Mouse (Mus musculus) heart, postnatal 0 days (tissue): ENCODE measurements around the gene Hrc.

Source experiments
- CTCF ChIP-seq: IDR thresholded peaks from 2 replicates; pipeline ENCODE4 v1.5.1; 2016; ENCODE audit warnings: antibody characterized with exemption, control low read depth, low read depth
- EP300 ChIP-seq: IDR thresholded peaks from 2 replicates; pipeline ENCODE4 v1.6.1; 2016; ENCODE audit warnings: antibody characterized with exemption, low read depth

GRCm38 (mm10) chr7:45309455-45309854, 25.6 kb upstream of the Hrc start:
- TF ChIP-seq CTCF = peak; percentile 75
- TF ChIP-seq EP300 = no peak
